22 mouse cellular contexts compared by ENCODE assay signal in the genomic region with DNA sequence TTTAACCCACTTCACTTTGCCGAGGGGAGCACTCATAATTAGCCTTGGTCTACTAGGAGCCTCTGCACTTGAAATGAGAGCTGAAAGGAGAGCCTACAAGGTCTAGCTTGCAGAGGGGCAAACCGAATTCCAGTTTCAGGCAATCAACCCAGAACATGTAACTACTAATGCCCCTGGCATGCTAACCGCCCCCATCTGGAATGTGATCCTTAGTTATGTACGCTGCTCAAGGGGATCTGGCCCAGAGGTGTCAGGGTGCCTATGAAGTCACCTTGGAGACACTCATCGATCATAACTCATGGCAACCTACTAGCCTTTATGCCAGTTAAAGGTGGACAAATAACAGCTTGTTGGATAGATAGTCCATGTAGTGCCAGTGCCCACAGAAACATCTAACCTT.
DNase-seq lines count a peak whose midpoint lies in the region; ATAC-seq and TF ChIP-seq lines count a peak whose summit lies in the region.
"Had no signal": no experiment of that assay in that cellular context is flagged by ENCODE, and none has a peak within 500 bp of the region (broad histone marks: within the 10 kb centered on the region; RNA-seq: fewer than 3 reads in every experiment).

No protein-coding gene starts in this region.

- no peak for TF ChIP-seq POLR2A in heart, adult 2 months (IDR thresholded peaks at IDR 0.05; ENCODE audit: insufficient read depth, low read depth, low read length)

- no peak overlapping the region for H3K27ac ChIP-seq in heart, adult 2 months
- H3K27ac ChIP-seq: embryonic facial prominence, embryonic 13.5 days; embryonic facial prominence, embryonic 15.5 days; forebrain, embryonic 10.5 days; forebrain, embryonic 12.5 days had no signal

- no peak for TF ChIP-seq CTCF in heart, adult 2 months (IDR thresholded peaks at IDR 0.05)
- no peak for TF ChIP-seq CTCF in Patski (IDR thresholded peaks at IDR 0.05)

- whole genome bisulfite sequencing in heart, adult 2 months: 90% methylated on average over 5 of the region's 5 CpGs

- TF ChIP-seq EP300 in heart, adult 2 months (IDR thresholded peaks at IDR 0.05; ENCODE audit: insufficient read depth, low read depth, low read length): no peak

- no peak overlapping the region for H3K4me3 ChIP-seq in heart, adult 2 months
- H3K4me3 ChIP-seq: embryonic facial prominence, embryonic 13.5 days; embryonic facial prominence, embryonic 15.5 days; erythroblast, embryonic 14.5 days; forebrain, embryonic 10.5 days; forebrain, embryonic 12.5 days had no signal

- CTCF ChIA-PET in Patski (lab: Charles Lee): interaction anchor here (1.2 to 1.6 kb wide), 2 partner anchors 11 to 120 kb away, joined by 3 to 4 read pairs; no protein-coding TSS in a partner anchor

- in situ Hi-C loops in Patski (cut with MboI; ENCODE audit: low pct_unique_long_range_greater_than_20kb): no loop called here

- H3K27me3 ChIP-seq in heart, adult 2 months (ENCODE audit: control insufficient read depth, insufficient read depth, low read length): no peaks in the 10 kb centered on the region
- no peaks in the 10 kb centered on the region for H3K27me3 ChIP-seq in Patski
- H3K27me3 ChIP-seq: embryonic facial prominence, embryonic 13.5 days; embryonic facial prominence, embryonic 15.5 days had no signal

- no peaks in the 10 kb centered on the region for H3K36me3 ChIP-seq in heart, adult 2 months (ENCODE audit: control insufficient read depth, insufficient read depth, low read length)
- H3K36me3 ChIP-seq: embryonic facial prominence, embryonic 13.5 days; embryonic facial prominence, embryonic 15.5 days; forebrain, embryonic 10.5 days; forebrain, embryonic 12.5 days had no signal

- H3K79me2 ChIP-seq in heart, adult 2 months (replicated peaks; ENCODE audit: control insufficient read depth, insufficient read depth, low read length): no peaks in the 10 kb centered on the region

- no peak overlapping the region for H3K9ac ChIP-seq in heart, adult 2 months (ENCODE audit: low read depth, low read length)
- H3K9ac ChIP-seq: embryonic facial prominence, embryonic 13.5 days; embryonic facial prominence, embryonic 15.5 days; forebrain, embryonic 12.5 days had no signal

- ATAC-seq in Patski: peak; percentile 51
- ATAC-seq in granulocyte monocyte progenitor cell, adult 5-6 weeks (replicated peaks; ENCODE audit: poor library complexity, severe bottlenecking): no peak
- ATAC-seq: forebrain, embryonic 14.5 days; forebrain, embryonic 16.5 days had no signal

- intact Hi-C loops in heart, adult 2 months (cut with DNase I): no loop called here

- peak; percentile 62 for DNase-seq in heart, adult 11 months
- DNase-seq in heart, adult 2 months: no peak
- DNase-seq in 3T3-L1 (ENCODE audit: low read depth, low spot score) (peak; percentile 67), Patski (ENCODE audit: low read depth, low spot score) (no peak)
- DNase-seq in cerebellum, postnatal 4 days (ENCODE audit: low spot score in 2 of 2): no peak
- DNase-seq: adrenal gland, adult 2 months; adrenal gland, postnatal 10 days; adrenal gland, postnatal 25 days; cerebellum, adult 11 months; cerebellum, adult 18-20 months; cerebellum, adult 8-10 months; cerebellum, adult 9-11 months; cerebellum, postnatal 14 days; embryo, embryonic 11 days had no signal

- peaks cover 5% of the 10 kb centered on the region for H3K4me1 ChIP-seq in heart, adult 2 months (ENCODE audit: control insufficient read depth, insufficient read depth, low read length)
- H3K4me1 ChIP-seq: embryonic facial prominence, embryonic 15.5 days had no signal

- POLR2A ChIA-PET in Patski (lab: Charles Lee): no interaction called here

Comparison
In these comparisons a context has a peak if more than half of its experiments do, and no peak if none do; other contexts are left out.
1. DNase-seq: peak in heart, adult 11 months (single experiment) and 3T3-L1 (single experiment); none in heart, adult 2 months (0 of 2), Patski (single experiment) and cerebellum, postnatal 4 days (0 of 2).